Mouse (Mus musculus): ENCODE data around the gene Aipl1. TPM values are rescaled to one million over a fixed set of nuclear protein-coding genes. Genes with fewer than 3 reads are reported as not detected.
"Not testable (repeated sequence)": the region's sequence is repeated elsewhere in the genome, so short reads cannot be mapped to it uniquely, and the experiment has no call there.

The Aipl1 gene
- polyA plus RNA-seq, 1 experiment from 2014 or later, result 0.08 TPM

DNA sequence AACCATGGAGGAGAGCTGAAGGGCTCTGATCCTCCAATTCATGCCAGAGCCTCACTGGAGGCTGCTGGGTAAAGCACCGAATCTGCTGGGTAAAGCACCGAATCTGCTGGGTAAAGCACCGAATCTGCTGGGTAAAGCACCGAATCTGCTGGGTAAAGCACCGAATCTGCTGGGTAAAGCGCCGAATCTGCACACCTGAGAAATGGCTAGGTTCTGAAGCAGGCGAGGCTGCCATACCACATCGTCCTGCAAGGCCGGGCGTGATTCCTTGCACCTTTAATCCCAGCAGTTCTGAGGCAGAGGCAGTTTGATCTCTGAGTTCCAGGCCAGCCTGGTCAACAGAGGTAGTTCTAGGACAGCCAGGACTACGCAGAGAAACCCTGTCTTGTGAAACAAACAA is 44.9 kb downstream of the Aipl1 start:
- H3K27ac ChIP-seq (replicated peaks; ENCODE audit: low read depth, low read length), result no peak overlapping the region
- no peak overlapping the region for H3K9ac ChIP-seq (replicated peaks; ENCODE audit: low read length)
- H3K9me3 ChIP-seq (replicated peaks; ENCODE audit: control insufficient read depth, low read length), result no peaks in the 10 kb centered on the region
- 90% methylated on average over 12 of the region's 12 CpGs for WGBS
- H3K4me2 ChIP-seq (ENCODE audit: low read depth, low read length), result no peak overlapping the region
- no peak for DNase-seq (ENCODE audit: low spot score)
- H3K4me3 ChIP-seq (ENCODE audit: low read depth, low read length), result no peak overlapping the region
- no peaks in the 10 kb centered on the region for H3K36me3 ChIP-seq (replicated peaks; ENCODE audit: control insufficient read depth, insufficient read depth, low read depth, low read length)
- H3K27me3 ChIP-seq (ENCODE audit: control insufficient read depth, insufficient read depth, low read length), result no peaks in the 10 kb centered on the region
- H3K4me1 ChIP-seq (ENCODE audit: control insufficient read depth, insufficient read depth, low read length), result no peaks in the 10 kb centered on the region; the same call in 1 of the 2 replicates
- ATAC-seq (replicated peaks; ENCODE audit: insufficient number of reproducible peaks, low FRiP score, low TSS enrichment, low read depth), result no peak

DNA sequence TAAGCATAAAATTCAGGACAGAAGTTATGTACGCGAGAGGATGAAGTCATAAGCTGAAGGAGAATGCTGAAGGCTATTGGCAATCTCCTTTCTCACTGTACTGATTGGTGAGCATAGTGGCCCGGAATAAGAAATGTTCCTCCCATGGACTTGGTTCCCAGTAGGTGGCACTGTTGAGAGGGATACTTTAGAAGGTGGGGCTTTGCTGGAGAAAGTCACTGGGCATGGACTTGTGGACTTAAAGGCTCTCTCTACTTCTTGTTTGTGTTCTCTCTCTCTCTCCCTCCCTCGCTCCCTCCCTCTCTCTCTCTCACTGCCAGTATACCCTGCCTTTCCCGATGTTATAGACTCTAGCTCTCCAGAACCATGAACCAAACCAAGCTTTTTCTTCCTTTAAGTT is 45.8 kb downstream of the Aipl1 start:
- Histone ChIP-seq H3K27me3 (ENCODE audit: control insufficient read depth, insufficient read depth, low read length) (no peaks in the 10 kb centered on the region), H3K9ac (replicated peaks; ENCODE audit: low read length) (no peak overlapping the region), H3K27ac (replicated peaks; ENCODE audit: low read depth, low read length) (no peak overlapping the region), H3K4me1 (ENCODE audit: control insufficient read depth, insufficient read depth, low read length) (no peaks in the 10 kb centered on the region; the same call in 1 of the 2 replicates), H3K9me3 (replicated peaks; ENCODE audit: control insufficient read depth, low read length) (no peaks in the 10 kb centered on the region), H3K36me3 (replicated peaks; ENCODE audit: control insufficient read depth, insufficient read depth, low read depth, low read length) (no peaks in the 10 kb centered on the region), H3K4me2 (ENCODE audit: low read depth, low read length) (no peak overlapping the region), H3K4me3 (ENCODE audit: low read depth, low read length) (no peak overlapping the region)
- DNase-seq (ENCODE audit: low spot score) (peak; percentile 76), ATAC-seq (replicated peaks; ENCODE audit: insufficient number of reproducible peaks, low FRiP score, low TSS enrichment, low read depth) (no peak)
- WGBS, result 38% methylated on average over 5 of the region's 5 CpGs

DNA sequence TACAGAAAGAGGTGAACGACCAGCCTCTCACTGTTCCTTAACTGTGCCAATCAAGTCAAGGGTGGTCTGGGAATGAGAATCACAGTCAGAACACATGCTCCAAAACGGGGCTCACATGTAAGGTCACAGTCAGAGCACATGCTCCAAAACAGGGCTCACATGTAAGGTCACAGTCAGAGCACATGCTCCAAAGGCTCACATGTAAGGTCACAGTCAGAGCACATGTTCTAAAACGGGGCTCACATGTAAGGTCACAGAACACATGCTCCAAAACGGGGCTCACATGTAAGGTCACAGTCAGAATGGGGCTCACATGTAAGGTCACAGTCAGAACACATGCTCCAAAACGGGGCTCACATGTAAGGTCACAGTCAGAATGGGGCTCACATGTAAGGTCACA is 47.9 kb downstream of the Aipl1 start:
- ATAC-seq (replicated peaks; ENCODE audit: insufficient number of reproducible peaks, low FRiP score, low TSS enrichment, low read depth), result not testable (repeated sequence)

GRCm38 (mm10) chr11:71987159-71988150 is 49.9 kb downstream of the Aipl1 start:
- ATAC-seq (replicated peaks; ENCODE audit: insufficient number of reproducible peaks, low FRiP score, low TSS enrichment, low read depth) (no peak), DNase-seq (ENCODE audit: low spot score) (no peak)
- H3K9ac ChIP-seq (replicated peaks; ENCODE audit: low read length), result no peak overlapping the region
- no peak overlapping the region for H3K4me3 ChIP-seq (ENCODE audit: low read depth, low read length)
- H3K36me3 ChIP-seq (replicated peaks; ENCODE audit: control insufficient read depth, insufficient read depth, low read depth, low read length), result no peaks in the 10 kb centered on the region
- no peak overlapping the region for H3K4me2 ChIP-seq (ENCODE audit: low read depth, low read length)
- no peaks in the 10 kb centered on the region for H3K9me3 ChIP-seq (replicated peaks; ENCODE audit: control insufficient read depth, low read length)
- no peak overlapping the region for H3K27ac ChIP-seq (replicated peaks; ENCODE audit: low read depth, low read length)
- no peaks in the 10 kb centered on the region; the same call in 1 of the 2 replicates for H3K4me1 ChIP-seq (ENCODE audit: control insufficient read depth, insufficient read depth, low read length)
- H3K27me3 ChIP-seq (ENCODE audit: control insufficient read depth, insufficient read depth, low read length), result no peaks in the 10 kb centered on the region
- 67% methylated on average over 14 of the region's 14 CpGs for WGBS

More for the DNA sequence above, 47.9 kb downstream of the Aipl1 start:
- H3K4me1 ChIP-seq (ENCODE audit: control insufficient read depth, insufficient read depth, low read length); H3K4me3 ChIP-seq (ENCODE audit: low read depth, low read length); H3K9me3 ChIP-seq (replicated peaks; ENCODE audit: control insufficient read depth, low read length); H3K4me2 ChIP-seq (ENCODE audit: low read depth, low read length); DNase-seq (ENCODE audit: low spot score); H3K27ac ChIP-seq (replicated peaks; ENCODE audit: low read depth, low read length); H3K36me3 ChIP-seq (replicated peaks; ENCODE audit: control insufficient read depth, insufficient read depth, low read depth, low read length); H3K27me3 ChIP-seq (ENCODE audit: control insufficient read depth, insufficient read depth, low read length); H3K9ac ChIP-seq (replicated peaks; ENCODE audit: low read length): not testable (repeated sequence)
- WGBS, result 67% methylated on average over 5 of the region's 5 CpGs

DNA sequence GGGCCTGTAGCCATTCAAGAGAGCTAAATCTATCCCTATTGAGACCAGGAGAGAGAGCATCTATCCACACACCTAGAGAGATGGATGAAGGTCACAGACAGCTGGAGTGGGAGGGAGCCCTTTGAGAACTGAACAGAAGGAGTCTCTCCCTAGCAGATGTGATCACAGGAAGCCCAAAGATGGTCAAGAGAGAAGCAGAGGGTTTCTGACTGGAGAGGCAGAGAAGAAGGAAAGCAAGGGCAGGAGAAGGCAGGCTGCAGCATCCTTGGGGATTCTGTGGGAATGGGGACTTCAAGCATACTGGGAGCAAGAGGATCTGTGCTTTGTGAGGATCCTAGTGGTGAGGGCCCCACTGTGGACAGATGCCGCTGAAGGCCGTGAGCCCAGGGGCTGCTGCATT is 51.5 kb downstream of the Aipl1 start:
- H3K4me1 ChIP-seq (ENCODE audit: control insufficient read depth, insufficient read depth, low read length), result no peaks in the 10 kb centered on the region; the same call in 1 of the 2 replicates
- no peaks in the 10 kb centered on the region for H3K9me3 ChIP-seq (replicated peaks; ENCODE audit: control insufficient read depth, low read length)
- no peak overlapping the region for H3K4me2 ChIP-seq (ENCODE audit: low read depth, low read length)
- no peaks in the 10 kb centered on the region for H3K27me3 ChIP-seq (ENCODE audit: control insufficient read depth, insufficient read depth, low read length)
- WGBS, result 67% methylated on average over 2 of the region's 2 CpGs
- ATAC-seq (replicated peaks; ENCODE audit: insufficient number of reproducible peaks, low FRiP score, low TSS enrichment, low read depth) (no peak), DNase-seq (ENCODE audit: low spot score) (no peak)
- H3K4me3 ChIP-seq (ENCODE audit: low read depth, low read length), result no peak overlapping the region
- no peak overlapping the region for H3K9ac ChIP-seq (replicated peaks; ENCODE audit: low read length)
- H3K36me3 ChIP-seq (replicated peaks; ENCODE audit: control insufficient read depth, insufficient read depth, low read depth, low read length), result no peaks in the 10 kb centered on the region
- H3K27ac ChIP-seq (replicated peaks; ENCODE audit: low read depth, low read length), result no peak overlapping the region

- H3K4me2 ChIP-seq (ENCODE audit: low read depth, low read length), result no peak overlapping the region
- DNase-seq (ENCODE audit: low spot score) (no peak), ATAC-seq (replicated peaks; ENCODE audit: insufficient number of reproducible peaks, low FRiP score, low TSS enrichment, low read depth) (no peak)
- H3K36me3 ChIP-seq (replicated peaks; ENCODE audit: control insufficient read depth, insufficient read depth, low read depth, low read length), result no peaks in the 10 kb centered on the region
- H3K9ac ChIP-seq (replicated peaks; ENCODE audit: low read length), result no peak overlapping the region
- no peak overlapping the region for H3K4me3 ChIP-seq (ENCODE audit: low read depth, low read length)
- H3K27ac ChIP-seq (replicated peaks; ENCODE audit: low read depth, low read length), result no peak overlapping the region
- H3K4me1 ChIP-seq (ENCODE audit: control insufficient read depth, insufficient read depth, low read length), result no peaks in the 10 kb centered on the region; the same call in 1 of the 2 replicates
- H3K27me3 ChIP-seq (ENCODE audit: control insufficient read depth, insufficient read depth, low read length), result no peaks in the 10 kb centered on the region
- WGBS, result 36% methylated on average over 4 of the region's 4 CpGs
- no peaks in the 10 kb centered on the region for H3K9me3 ChIP-seq (replicated peaks; ENCODE audit: control insufficient read depth, low read length)
These were observed 52.1 kb downstream of the Aipl1 start for GRCm38 (mm10) chr11:71985101-71985711.

DNA sequence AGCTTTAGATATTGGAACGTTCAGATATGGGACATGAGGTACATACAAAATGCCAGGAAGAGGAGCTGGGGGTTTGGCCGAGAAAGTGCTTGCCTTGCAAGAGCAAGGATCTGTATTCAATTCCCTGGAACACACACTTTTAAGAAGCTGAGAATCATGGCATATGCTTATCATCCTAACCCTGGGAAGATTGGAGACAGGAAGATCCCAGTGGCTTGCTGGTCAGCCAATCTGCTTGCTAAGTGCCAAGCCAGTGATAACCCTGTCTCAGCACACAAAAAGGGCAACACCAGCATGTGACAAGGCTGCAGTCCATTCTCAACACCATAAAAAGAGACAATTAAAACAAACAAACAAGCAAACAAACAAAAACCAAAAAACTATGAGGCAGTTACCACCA is 53.2 kb downstream of the Aipl1 start:
- WGBS, result 86% methylated on average over 2 of the region's 2 CpGs
- ATAC-seq (replicated peaks; ENCODE audit: insufficient number of reproducible peaks, low FRiP score, low TSS enrichment, low read depth), result no peak
- H3K36me3 ChIP-seq (replicated peaks; ENCODE audit: control insufficient read depth, insufficient read depth, low read depth, low read length), result no peaks in the 10 kb centered on the region
- H3K9me3 ChIP-seq (replicated peaks; ENCODE audit: control insufficient read depth, low read length), result no peaks in the 10 kb centered on the region
- no peak for DNase-seq (ENCODE audit: low spot score)
- no peaks in the 10 kb centered on the region for H3K27me3 ChIP-seq (ENCODE audit: control insufficient read depth, insufficient read depth, low read length)
- H3K4me3 ChIP-seq (ENCODE audit: low read depth, low read length), result no peak overlapping the region
- H3K4me2 ChIP-seq (ENCODE audit: low read depth, low read length), result no peak overlapping the region
- H3K4me1 ChIP-seq (ENCODE audit: control insufficient read depth, insufficient read depth, low read length), result no peaks in the 10 kb centered on the region; the same call in 1 of the 2 replicates
- no peak overlapping the region for H3K9ac ChIP-seq (replicated peaks; ENCODE audit: low read length)
- H3K27ac ChIP-seq (replicated peaks; ENCODE audit: low read depth, low read length), result no peak overlapping the region

Measured in embryonic facial prominence, embryonic 11.5 days (tissue).